Mouse (Mus musculus) heart, adult 8-10 months (tissue): ENCODE measurements around the gene Klc2. TPM values are rescaled to one million over a fixed set of nuclear protein-coding genes. Genes with fewer than 3 reads are reported as not detected.
A peak's percentile ranks its signal among the peaks of the same experiment; 100 is the strongest.
"Not testable (repeated sequence)": the region's sequence is repeated elsewhere in the genome, so short reads cannot be mapped to it uniquely, and the experiment has no call there.

Experiments used
- DNase-seq: peaks from one replicate; pipeline ENCODE4 v3.0.0; 2022; ENCODE audit warnings: low spot score
- total RNA-seq, 4 experiments: library from RNA; stranded (reverse); gene quantifications; 2 replicates each; pipeline ENCODE4 v1.2.4; 2022

Gene Klc2
- total RNA-seq = 10 to 100 TPM; 52.1 to 60.3 (median 58.6) TPM

GRCm38 (mm10) chr19:5118384-5118698 is at the start of gene Klc2:
Gene Klc2 (minus strand): TSS chr19:5118560.
- DNase-seq = no peak

- no peak for DNase-seq
These were observed 49.1 kb upstream of the Klc2 start for GRCm38 (mm10) chr19:5167477-5167876.

- no peak for DNase-seq
These were observed 46.0 kb upstream of the Klc2 start for GRCm38 (mm10) chr19:5164380-5164779.

GRCm38 (mm10) chr19:5161913-5162312 is 43.6 kb upstream of the Klc2 start:
- DNase-seq = no peak

- DNase-seq = no peak
These were observed 33.9 kb upstream of the Klc2 start for GRCm38 (mm10) chr19:5152261-5152660.

GRCm38 (mm10) chr19:5151741-5152140 is 33.4 kb upstream of the Klc2 start:
- DNase-seq = no peak

GRCm38 (mm10) chr19:5151331-5151730 is 33.0 kb upstream of the Klc2 start:
- peak; percentile 38 for DNase-seq

GRCm38 (mm10) chr19:5150358-5150757 is 32.0 kb upstream of the Klc2 start:
- no peak for DNase-seq

GRCm38 (mm10) chr19:5149041-5149440 is 30.7 kb upstream of the Klc2 start:
- not testable (repeated sequence) for DNase-seq

- peak; percentile 37 for DNase-seq
These were observed 21.3 kb upstream of the Klc2 start for GRCm38 (mm10) chr19:5139640-5140039.

GRCm38 (mm10) chr19:5131237-5131636 is 12.9 kb upstream of the Klc2 start:
- DNase-seq = no peak

- DNase-seq = no peak
These were observed 11.4 kb upstream of the Klc2 start for GRCm38 (mm10) chr19:5129770-5130169.

GRCm38 (mm10) chr19:5124055-5124614 is 5.8 kb upstream of the Klc2 start:
- DNase-seq = no peak

GRCm38 (mm10) chr19:5123241-5123640 is 4.9 kb upstream of the Klc2 start:
- DNase-seq = no peak

- no peak for DNase-seq
These were observed 4.1 kb upstream of the Klc2 start for GRCm38 (mm10) chr19:5122492-5122891.

GRCm38 (mm10) chr19:5117494-5118383 is 621 bp downstream of the Klc2 start:
- DNase-seq = peak; percentile 81

GRCm38 (mm10) chr19:5113783-5114182 is 4.6 kb downstream of the Klc2 start:
- DNase-seq = no peak

- no peak for DNase-seq
These were observed 8.5 kb downstream of the Klc2 start for GRCm38 (mm10) chr19:5109659-5110453.

GRCm38 (mm10) chr19:5108702-5109101 is 9.7 kb downstream of the Klc2 start:
- DNase-seq = no peak

- peak; percentile 40 for DNase-seq
These were observed 10.1 kb downstream of the Klc2 start for GRCm38 (mm10) chr19:5108271-5108575.

GRCm38 (mm10) chr19:5107556-5108270 is 10.6 kb downstream of the Klc2 start:
- DNase-seq = no peak

GRCm38 (mm10) chr19:5106731-5107191 is 11.6 kb downstream of the Klc2 start, which contains the start of gene Rab1b:
Gene Rab1b (minus strand): TSS chr19:5107072.
- peak; percentile 98 for DNase-seq
